Mouse (Mus musculus) left cerebral cortex, adult 2 months (tissue): ENCODE measurements around the gene Ptgfrn. TPM values are rescaled to one million over a fixed set of nuclear protein-coding genes. Genes with fewer than 3 reads are reported as not detected.

Experiments
- DNase-seq, 2 experiments: peaks; one replicate each; pipeline ENCODE4 v3.0.0; 2021 to 2022; ENCODE audit warnings: low spot score in 2 of 2, mixed read lengths in 1 of 2; ENCODE audit errors: extremely low spot score in 1 of 2
- H3K27ac ChIP-seq: fragments of 200-600 bp; 2 replicates; pipeline ENCODE4 v1.8.1; 2022
- H3K4me3 ChIP-seq: fragments of 200-600 bp; 2 replicates; pipeline ENCODE4 v1.8.1; 2022
- CTCF ChIP-seq: fragments of 200-600 bp; IDR thresholded peaks from 2 replicates; pipeline ENCODE4 v1.8.1; 2022; ENCODE audit warnings: antibody characterized with exemption, mild to moderate bottlenecking, moderate library complexity
- intact Hi-C: fragments of 180-260 bp; cut with DNase I; formaldehyde crosslinking; loops from one replicate; pipeline ENCODE4 v1.15.1; 2025
- long read RNA-seq, 2 experiments: library from polyadenylated mRNA; stranded (forward); transcript quantifications; one replicate each; pipeline ENCODE4 v2.0.0; 2021; ENCODE audit warnings: borderline mapping rate in 2 of 2
- total RNA-seq, 2 experiments: library from RNA; stranded (reverse); gene quantifications; 2 replicates each; pipeline ENCODE4 v1.2.3; 2021

The Ptgfrn gene
- 10 to 100 TPM; 39.7 to 40.7 TPM for total RNA-seq
- long read RNA-seq, experiment 1, full-length matches to known transcripts = 14 of 27 reads
- long read RNA-seq, experiment 1, partial matches to known transcripts = 3 of 27 reads
- long read RNA-seq, experiment 1, other reads (novel, unspliced or antisense) = 10 of 27 reads
- long read RNA-seq, experiment 2, full-length matches to known transcripts = 9 of 17 reads
- long read RNA-seq, experiment 2, partial matches to known transcripts = 6 of 17 reads
- long read RNA-seq, experiment 2, other reads (novel, unspliced or antisense) = 2 of 17 reads

DNA sequence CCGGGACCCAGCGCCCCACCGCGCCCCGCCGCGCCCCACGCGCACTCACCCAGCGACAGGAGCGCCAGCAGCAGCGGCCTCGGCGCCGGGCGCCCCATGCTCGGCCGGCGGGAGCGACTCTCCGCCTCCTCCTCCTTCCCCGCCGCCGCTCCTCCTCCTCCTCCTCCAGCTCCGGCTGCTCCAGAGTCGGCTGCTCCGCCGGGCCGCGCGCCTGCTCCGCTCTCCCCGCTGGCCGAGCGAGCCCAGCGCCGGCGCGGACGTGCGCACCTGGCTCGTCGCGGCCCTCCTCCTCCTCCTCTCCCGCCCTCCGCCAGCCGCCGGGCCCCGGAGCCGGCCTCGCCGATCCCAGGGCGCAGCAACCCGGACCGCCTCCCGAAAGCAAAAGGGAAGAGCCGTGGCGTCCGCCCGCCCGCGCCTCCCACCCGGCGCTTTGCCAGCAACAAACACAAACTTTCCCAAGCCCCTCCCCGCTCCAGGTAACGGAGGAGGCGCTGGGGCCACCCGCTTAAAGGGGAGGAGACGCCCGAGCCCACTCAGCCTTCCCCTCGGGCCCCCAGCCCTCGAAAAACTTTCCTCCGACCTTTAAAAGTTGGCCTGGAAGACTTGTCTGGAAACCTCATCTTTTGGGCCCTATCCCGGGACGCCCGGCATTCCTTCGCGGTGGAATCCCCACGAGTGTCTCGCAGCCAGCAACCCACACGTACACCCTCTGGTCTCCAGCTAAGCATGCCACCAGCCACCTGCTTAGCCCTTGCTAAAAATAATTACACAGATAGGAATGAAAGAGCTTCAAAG, at the start of gene Ptgfrn:
Gene Ptgfrn, minus strand, starts transcription at position 236 of the 795 bp plus-strand sequence.
- intact Hi-C loops = no loop called here
- Histone ChIP-seq H3K4me3 (peak within 1 kb of the TSS; percentile 70), H3K27ac (peak within 1 kb of the TSS; percentile 72)
- DNase-seq = peak; percentile 57 to 62
- no peak for TF ChIP-seq CTCF

GRCm38 (mm10) chr3:101159701-101160100, 49.6 kb upstream of the Ptgfrn start:
- H3K27ac ChIP-seq = no peak overlapping the region
- intact Hi-C loops = loop anchor here (5.0 kb wide), 2 partner anchors 102 to 138 kb away; no protein-coding TSS in a partner anchor
- H3K4me3 ChIP-seq = no peak overlapping the region
- DNase-seq = no peak
- no peak for TF ChIP-seq CTCF

GRCm38 (mm10) chr3:101154067-101154466, 44.0 kb upstream of the Ptgfrn start:
- intact Hi-C loops = no loop called here
- Histone ChIP-seq H3K4me3 (no peak overlapping the region), H3K27ac (no peak overlapping the region)
- TF ChIP-seq CTCF = no peak
- no peak for DNase-seq

DNA sequence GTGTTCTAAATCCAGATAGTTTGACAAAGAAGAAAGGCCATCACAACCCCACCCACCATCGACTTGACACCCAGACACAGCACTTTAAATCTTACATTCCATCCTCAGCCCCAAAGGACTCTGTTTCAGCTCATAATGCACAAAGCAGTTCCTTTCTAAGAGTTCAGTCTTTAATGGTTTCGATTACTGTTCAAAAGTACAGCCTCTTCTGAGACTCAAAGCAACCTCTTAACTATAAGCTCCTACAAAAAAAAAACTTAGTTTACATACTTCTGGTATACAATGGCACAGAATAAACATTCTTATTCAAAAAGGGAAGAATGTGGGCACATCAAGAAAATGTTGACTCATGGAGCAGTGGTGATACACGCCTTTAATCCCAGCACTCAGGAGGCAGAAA, 43.3 kb upstream of the Ptgfrn start:
- no peak overlapping the region for H3K27ac ChIP-seq
- H3K4me3 ChIP-seq = no peak overlapping the region
- intact Hi-C loops = no loop called here
- no peak for DNase-seq
- TF ChIP-seq CTCF = no peak

- intact Hi-C loops = loop anchor here (5.0 kb wide), 1 partner anchor 154 kb away; no protein-coding TSS in a partner anchor
- Histone ChIP-seq H3K27ac (no peak overlapping the region; the same call in 1 of the 2 replicates), H3K4me3 (no peak overlapping the region)
- no peak for TF ChIP-seq CTCF
- no peak for DNase-seq
Measured at GRCm38 (mm10) chr3:101146126-101146772, 36.2 kb upstream of the Ptgfrn start.

DNA sequence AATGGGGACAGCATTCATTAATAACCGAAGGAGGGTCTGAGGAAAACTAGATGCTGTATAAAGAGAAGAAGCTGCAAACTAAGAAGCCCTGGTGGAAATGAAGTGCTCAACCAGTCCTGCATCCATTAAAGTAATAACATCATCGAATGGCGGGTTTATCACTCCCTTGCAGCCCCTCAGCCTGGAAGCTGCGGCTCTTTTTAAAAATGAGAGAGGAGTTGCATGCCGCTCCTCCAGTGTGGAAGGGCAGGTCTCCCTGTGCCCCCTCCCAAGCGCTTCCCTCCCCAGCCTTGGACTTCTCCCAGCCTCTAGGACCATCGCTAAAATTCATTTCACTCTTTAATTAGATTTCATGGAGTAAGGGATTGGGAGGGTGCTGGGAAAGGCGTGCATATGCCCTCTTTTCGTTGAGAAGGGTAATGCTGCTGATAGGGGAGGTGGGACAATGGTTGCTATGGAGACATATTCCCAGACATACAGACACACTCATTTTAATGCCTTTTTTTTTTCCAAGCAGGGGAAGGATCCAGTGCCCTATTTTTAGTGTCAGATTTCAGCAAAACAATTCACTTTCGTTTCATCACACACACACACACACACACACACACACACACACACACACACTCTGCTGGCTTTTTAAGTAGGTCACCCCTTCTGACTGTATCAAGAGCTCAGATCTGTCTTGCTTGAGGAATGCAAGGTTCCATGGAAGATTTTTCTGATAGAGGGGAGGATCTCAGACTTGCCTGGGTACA, 35.4 kb upstream of the Ptgfrn start:
- peak overlapping the region; percentile 66 for H3K27ac ChIP-seq

DNA sequence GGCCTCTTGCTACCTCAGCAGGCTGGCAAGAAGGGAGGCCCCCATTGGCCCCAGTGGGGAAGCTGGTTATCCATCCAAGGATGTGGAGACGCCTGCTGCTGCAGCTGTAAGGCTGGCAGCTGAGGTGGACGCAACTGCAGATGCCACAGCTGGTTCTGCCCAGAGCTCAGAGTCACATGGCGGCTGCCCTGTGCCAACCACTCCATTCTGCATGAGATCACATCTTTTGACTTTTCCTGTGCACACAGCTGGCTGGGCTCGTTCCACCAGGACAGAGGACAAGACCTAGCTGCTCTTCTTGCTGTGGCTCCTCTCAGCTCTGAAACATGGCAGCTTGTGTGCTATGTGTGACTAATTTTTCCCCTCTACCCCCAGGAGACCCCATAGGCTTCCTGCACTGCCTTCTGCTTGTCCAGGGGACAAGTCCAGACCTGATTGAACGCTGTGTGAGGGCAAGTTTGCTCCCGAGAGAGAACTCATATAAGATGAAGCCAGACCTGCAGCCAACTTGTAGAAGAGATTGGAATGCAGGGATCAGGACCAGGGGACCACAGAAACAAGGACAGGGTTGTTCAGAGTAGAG, 34.4 kb upstream of the Ptgfrn start:
- Histone ChIP-seq H3K27ac (peak overlapping the region; percentile 46), H3K4me3 (no peak overlapping the region)
- intact Hi-C loops = no loop called here
- no peak for DNase-seq
- TF ChIP-seq CTCF = no peak

More for the DNA sequence above, 35.4 kb upstream of the Ptgfrn start:
- peak; percentile 30 to 33 for DNase-seq
- no peak for TF ChIP-seq CTCF
- peak overlapping the region; percentile 9; the same call in 1 of the 2 replicates for H3K4me3 ChIP-seq
- intact Hi-C loops = loop anchor here (5.0 kb wide), 1 partner anchor 153 kb away; no protein-coding TSS in a partner anchor

- H3K27ac ChIP-seq = peak overlapping the region; percentile 55; the same call in 1 of the 2 replicates
- no peak for TF ChIP-seq CTCF
- intact Hi-C loops = no loop called here
- DNase-seq = no peak
- H3K4me3 ChIP-seq = no peak overlapping the region
Measured at GRCm38 (mm10) chr3:101143465-101143864, 33.4 kb upstream of the Ptgfrn start.

- H3K27ac ChIP-seq = no peak overlapping the region
- intact Hi-C loops = no loop called here
- no peak overlapping the region for H3K4me3 ChIP-seq
- TF ChIP-seq CTCF = no peak
- DNase-seq = no peak
Measured at GRCm38 (mm10) chr3:101141864-101142263, 31.8 kb upstream of the Ptgfrn start.

- Histone ChIP-seq H3K4me3 (no peak overlapping the region), H3K27ac (no peak overlapping the region)
Measured at GRCm38 (mm10) chr3:101139958-101140357, 29.9 kb upstream of the Ptgfrn start.

DNA sequence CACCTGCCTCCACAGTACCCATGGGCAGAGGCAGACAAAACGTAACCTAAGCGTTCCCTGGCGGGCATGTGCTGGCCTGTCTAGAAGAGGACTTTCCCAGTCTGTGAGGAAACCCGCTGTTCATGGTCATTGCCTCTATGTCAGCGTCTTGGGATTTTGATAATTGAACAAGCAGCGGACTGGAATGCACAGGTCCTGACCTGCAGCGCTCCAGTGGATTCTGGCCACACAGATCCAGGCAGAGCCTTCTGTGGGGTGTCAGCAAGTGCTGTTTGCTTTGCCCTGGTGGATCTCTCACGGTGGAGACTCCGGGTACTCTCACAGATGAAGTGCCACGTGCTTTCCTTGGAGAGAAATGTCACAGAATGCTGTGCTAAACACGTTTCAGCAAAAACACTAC, 26.4 kb upstream of the Ptgfrn start:
- no peak for DNase-seq
- no peak overlapping the region for H3K4me3 ChIP-seq
- no peak for TF ChIP-seq CTCF
- intact Hi-C loops = no loop called here
- H3K27ac ChIP-seq = no peak overlapping the region

More at GRCm38 (mm10) chr3:101139958-101140357, 29.9 kb upstream of the Ptgfrn start:
- no peak for TF ChIP-seq CTCF
- intact Hi-C loops = no loop called here
- no peak for DNase-seq
